Mouse (Mus musculus) large intestine, adult 2 months (tissue): Measurements from ENCODE around the gene Zmiz2. TPM values are rescaled to one million over a fixed set of nuclear protein-coding genes. Genes with fewer than 3 reads are reported as not detected.

Source experiments
- polyA plus RNA-seq: library from polyadenylated mRNA; depleted of rRNA; stranded (reverse); fragments of >200 nt; gene quantifications from 2 replicates; pipeline ENCODE4 v1.2.3, GENCODE M21; 2012; rRNA removed

Gene Zmiz2
- polyA plus RNA-seq, 1 experiment: 43.2 TPM

Other genes starting within 250 kb of the Zmiz2 start
- 0.07 and 0.34 TPM in 2 replicates for gene A730071L15Rik, start 189.0 kb upstream of the Zmiz2 start, polyA plus RNA-seq
- gene Nudcd3, start 188.7 kb upstream of the Zmiz2 start, polyA plus RNA-seq: 32.8 and 44.1 TPM in 2 replicates
- 218 and 481 TPM in 2 replicates for gene Npc1l1, start 158.9 kb upstream of the Zmiz2 start, polyA plus RNA-seq
- gene Ddx56, start 121.3 kb upstream of the Zmiz2 start, polyA plus RNA-seq: 31.4 and 34.7 TPM in 2 replicates
- gene Tmed4, start 114.2 kb upstream of the Zmiz2 start, polyA plus RNA-seq: 144 and 160 TPM in 2 replicates
- gene Ogdh, start 97.4 kb upstream of the Zmiz2 start, polyA plus RNA-seq: 221 and 357 TPM in 2 replicates
- gene Ppia, start 26.4 kb downstream of the Zmiz2 start, polyA plus RNA-seq: 1,007 and 1,129 TPM in 2 replicates
- gene H2afv, start 55.4 kb downstream of the Zmiz2 start, polyA plus RNA-seq: 117 and 133 TPM in 2 replicates
- gene Purb, start 86.8 kb downstream of the Zmiz2 start, polyA plus RNA-seq: 6.0 and 7.7 TPM in 2 replicates
- 14.9 and 20.9 TPM in 2 replicates for gene Myo1g, start 131.9 kb downstream of the Zmiz2 start, polyA plus RNA-seq
- 51.7 and 64.7 TPM in 2 replicates for gene Ccm2, start 157.8 kb downstream of the Zmiz2 start, polyA plus RNA-seq
- gene Nacad, start 217.0 kb downstream of the Zmiz2 start, polyA plus RNA-seq: 3.4 and 5.6 TPM in 2 replicates
- gene Tbrg4, start 237.0 kb downstream of the Zmiz2 start, polyA plus RNA-seq: 110 and 137 TPM in 2 replicates
- gene Wap, start 249.6 kb downstream of the Zmiz2 start, polyA plus RNA-seq: not detected in 2 replicates